Mouse (Mus musculus) liver, postnatal 0 days (tissue): ENCODE results near the gene Asf1a. TPM values are rescaled to one million over a fixed set of nuclear protein-coding genes. Genes with fewer than 3 reads are reported as not detected.
A peak's percentile ranks its signal among the peaks of the same experiment; 100 is the strongest.

ENCODE experiments used
- ATAC-seq: fragments of 200-750 bp; cut with Nextera tagmentation; 2 replicates; pipeline ENCODE4 v1.8.0; 2017; ENCODE audit warnings: mild to moderate bottlenecking, moderate library complexity
- DNase-seq: peaks from one replicate; pipeline ENCODE4 v3.0.0-alpha.2; 2016
- H3K27ac ChIP-seq: fragments of 300-500 bp; sonication (generic); 2 replicates; pipeline ENCODE4 v1.5.1; 2014; ENCODE audit warnings: antibody characterized with exemption, moderate library complexity, mild to moderate bottlenecking, low read depth
- H3K27me3 ChIP-seq: fragments of 300-500 bp; sonication (generic); 2 replicates; pipeline ENCODE4 v1.6.1; 2014; ENCODE audit warnings: low read length, control low read depth, mixed read lengths; ENCODE audit not compliant: insufficient read depth
- H3K36me3 ChIP-seq: fragments of 300-500 bp; sonication (generic); replicated peaks from 2 replicates; pipeline ENCODE4 v1.6.1; 2014; ENCODE audit warnings: mild to moderate bottlenecking, control low read depth, low read length, moderate library complexity, mixed read lengths; ENCODE audit not compliant: insufficient read depth
- H3K4me1 ChIP-seq: fragments of 300-500 bp; sonication (generic); 2 replicates; pipeline ENCODE4 v1.6.1; 2014; ENCODE audit warnings: antibody characterized with exemption, mild to moderate bottlenecking, control low read depth; ENCODE audit not compliant: insufficient read depth
- H3K4me2 ChIP-seq: fragments of 300-500 bp; sonication (generic); 2 replicates; pipeline ENCODE4 v1.6.1; 2014; ENCODE audit warnings: low read depth, mild to moderate bottlenecking, low read length, moderate library complexity, mixed read lengths
- H3K4me3 ChIP-seq: fragments of 300-500 bp; sonication (generic); 2 replicates; pipeline ENCODE4 v1.5.1; 2014; ENCODE audit warnings: low read depth, low read length
- H3K9ac ChIP-seq: fragments of 300-500 bp; sonication (generic); replicated peaks from 2 replicates; pipeline ENCODE4 v1.6.1; 2014; ENCODE audit warnings: mild to moderate bottlenecking, moderate library complexity
- H3K9me3 ChIP-seq: fragments of 300-500 bp; sonication (generic); 2 replicates; pipeline ENCODE4 v1.6.1; 2016; ENCODE audit warnings: mild to moderate bottlenecking, control low read depth, low read length, mixed read lengths
- CTCF ChIP-seq: sonication (generic); IDR thresholded peaks from 2 replicates; pipeline ENCODE4 v1.5.1; 2016; ENCODE audit warnings: antibody characterized with exemption, low read depth
- EP300 ChIP-seq: IDR thresholded peaks from 2 replicates; pipeline ENCODE4 v1.6.1; 2016; ENCODE audit warnings: antibody characterized with exemption, low read depth, mild to moderate bottlenecking
- WGBS: fragments of 180-500 bp; shearing (Covaris S2); extraction: QIAGEN DNeasy Blood & Tissue Kit; methylation state at CpG from one replicate; pipeline ENCODE4 v1.1.7; 2014; ENCODE audit not compliant: insufficient replicate concordance; 5-methylcytosine and 5-hydroxymethylcytosine counted together
- polyA plus RNA-seq: library from polyadenylated mRNA; unstranded; fragments of >200 nt; fragmentation: Nextera tagmentation; extraction: Ambion mirVana; gene quantifications from 2 replicates; pipeline ENCODE4 v1.2.1, GENCODE M21; 2015

Gene Asf1a
- polyA plus RNA-seq, 1 experiment from 2014 or later: 49.7 TPM

DNA sequence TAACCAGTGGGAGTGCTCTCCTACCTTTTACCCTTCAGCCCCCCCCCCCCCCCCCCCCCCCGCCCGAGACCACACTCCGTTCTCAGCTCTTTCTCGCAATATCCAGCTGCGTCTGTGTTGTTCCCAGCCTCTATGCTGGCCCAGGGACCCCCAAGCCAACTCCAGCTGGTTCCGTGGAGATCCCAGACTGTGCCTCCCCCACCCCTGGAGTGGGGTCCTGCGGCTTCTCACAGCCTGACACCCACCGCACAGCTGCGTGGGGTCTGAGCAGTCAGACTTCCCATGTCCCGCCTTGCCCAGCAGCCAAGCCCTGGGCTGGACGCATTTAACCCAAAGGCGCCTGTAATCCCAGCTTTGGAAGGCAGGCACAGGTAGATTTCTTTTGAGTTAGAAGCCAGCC is 15.5 kb upstream of the Asf1a start:
- 0 out of 2 replicates have a peak, but pooled peaks cover 3% of the 10 kb centered on the region for H3K4me1 ChIP-seq
- H3K9me3 ChIP-seq: no peaks in the 10 kb centered on the region
- peak overlapping the region; percentile 74 for H3K4me2 ChIP-seq
- H3K27me3 ChIP-seq: no peaks in the 10 kb centered on the region
- H3K36me3 ChIP-seq: no peaks in the 10 kb centered on the region
- DNase-seq: no peak
- no peak overlapping the region for H3K9ac ChIP-seq
- TF ChIP-seq EP300 (no peak), CTCF (no peak)
- no peak overlapping the region for H3K27ac ChIP-seq
- no peak for ATAC-seq
- peak overlapping the region; percentile 24; the same call in 1 of the 2 replicates for H3K4me3 ChIP-seq
- 45% methylated on average over 9 of the region's 12 CpGs for WGBS

DNA sequence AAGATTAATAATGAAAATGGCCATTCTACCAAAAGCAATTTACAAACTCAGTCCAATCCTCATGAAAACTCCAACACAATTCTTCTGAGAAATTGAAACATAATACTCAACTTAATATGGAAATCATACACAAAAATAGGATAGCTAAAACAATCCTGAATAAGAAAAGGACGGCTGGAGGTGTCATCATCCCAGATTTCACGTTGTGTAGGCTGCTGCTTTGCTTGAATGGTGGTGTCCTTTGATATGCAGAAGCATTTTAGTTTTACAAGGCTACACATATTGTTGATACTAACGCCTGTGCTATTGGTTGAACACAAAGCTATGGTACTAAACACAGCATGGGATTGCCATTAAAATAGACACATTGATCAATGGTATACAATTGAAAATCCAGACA is 10.8 kb upstream of the Asf1a start:
- H3K36me3 ChIP-seq: 0 out of 2 replicates have a peak, but pooled peaks cover 3% of the 10 kb centered on the region
- no peak for TF ChIP-seq CTCF
- TF ChIP-seq EP300: no peak
- no peak overlapping the region for H3K4me2 ChIP-seq
- no peak for ATAC-seq
- no peaks in the 10 kb centered on the region; the same call in 1 of the 2 replicates for H3K4me1 ChIP-seq
- WGBS: 84% methylated on average over 3 of the region's 3 CpGs
- H3K4me3 ChIP-seq: no peak overlapping the region
- no peaks in the 10 kb centered on the region for H3K9me3 ChIP-seq
- no peak for DNase-seq
- H3K9ac ChIP-seq: no peak overlapping the region
- H3K27me3 ChIP-seq: no peaks in the 10 kb centered on the region
- no peak overlapping the region for H3K27ac ChIP-seq

DNA sequence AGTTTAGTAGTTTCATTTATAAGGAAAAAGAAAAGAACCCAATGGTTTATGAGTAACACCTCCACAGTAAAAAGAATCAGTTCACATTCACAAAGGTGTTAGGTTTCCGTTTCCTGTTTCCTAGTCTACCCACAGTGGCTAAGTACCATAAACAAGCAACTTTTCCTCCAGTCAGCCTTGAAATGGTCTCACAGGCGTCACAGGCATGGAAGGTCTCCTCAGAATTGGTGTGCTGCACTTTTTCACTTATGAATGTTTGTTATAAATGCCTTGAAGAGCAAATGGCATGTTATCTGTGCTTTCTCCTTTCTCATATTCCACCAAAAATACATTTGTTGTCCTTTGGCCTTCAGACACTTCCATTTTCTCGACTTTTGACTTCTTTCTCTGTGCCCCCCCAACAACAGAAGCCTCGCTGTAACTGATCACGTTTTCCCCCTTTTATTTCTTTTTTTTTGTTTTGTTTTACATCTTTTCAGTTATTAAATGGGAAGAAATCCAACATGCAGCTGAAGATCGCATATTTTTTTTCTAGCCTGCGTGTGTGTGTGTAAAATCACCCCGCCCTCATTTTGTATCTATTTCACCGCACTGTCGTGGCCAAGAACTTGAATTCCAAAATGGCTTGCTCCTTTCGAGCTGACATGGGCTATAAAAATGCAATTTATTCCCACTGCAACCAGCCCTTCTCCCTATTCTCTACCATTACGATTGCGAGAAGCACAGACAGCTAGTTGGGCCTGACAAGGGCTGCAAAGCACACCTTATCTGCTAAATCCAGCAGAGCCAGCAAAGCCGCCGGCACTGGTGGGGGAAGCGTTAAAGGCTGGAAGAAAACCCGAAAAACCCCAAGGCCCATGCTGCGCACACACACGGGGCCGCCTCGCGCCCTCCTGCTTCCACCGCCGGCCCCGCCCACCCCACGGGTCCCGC is 547 bp upstream of the Asf1a start:
- TF ChIP-seq CTCF (no peak), EP300 (0 out of 2 replicates have a peak, but pooled peaks have one; percentile 26)
- Histone ChIP-seq H3K9me3 (no peaks in the 10 kb centered on the region), H3K4me3 (peak overlapping the region; percentile 78), H3K9ac (peak overlapping the region; percentile 56), H3K36me3 (no peaks in the 10 kb centered on the region; the same call in 1 of the 2 replicates), H3K27me3 (no peaks in the 10 kb centered on the region), H3K27ac (peak overlapping the region; percentile 75), H3K4me1 (peaks cover 19% of the 10 kb centered on the region), H3K4me2 (peak overlapping the region; percentile 86)
- ATAC-seq (no peak), DNase-seq (no peak)
- 5% methylated on average over 27 of the region's 27 CpGs for WGBS

DNA sequence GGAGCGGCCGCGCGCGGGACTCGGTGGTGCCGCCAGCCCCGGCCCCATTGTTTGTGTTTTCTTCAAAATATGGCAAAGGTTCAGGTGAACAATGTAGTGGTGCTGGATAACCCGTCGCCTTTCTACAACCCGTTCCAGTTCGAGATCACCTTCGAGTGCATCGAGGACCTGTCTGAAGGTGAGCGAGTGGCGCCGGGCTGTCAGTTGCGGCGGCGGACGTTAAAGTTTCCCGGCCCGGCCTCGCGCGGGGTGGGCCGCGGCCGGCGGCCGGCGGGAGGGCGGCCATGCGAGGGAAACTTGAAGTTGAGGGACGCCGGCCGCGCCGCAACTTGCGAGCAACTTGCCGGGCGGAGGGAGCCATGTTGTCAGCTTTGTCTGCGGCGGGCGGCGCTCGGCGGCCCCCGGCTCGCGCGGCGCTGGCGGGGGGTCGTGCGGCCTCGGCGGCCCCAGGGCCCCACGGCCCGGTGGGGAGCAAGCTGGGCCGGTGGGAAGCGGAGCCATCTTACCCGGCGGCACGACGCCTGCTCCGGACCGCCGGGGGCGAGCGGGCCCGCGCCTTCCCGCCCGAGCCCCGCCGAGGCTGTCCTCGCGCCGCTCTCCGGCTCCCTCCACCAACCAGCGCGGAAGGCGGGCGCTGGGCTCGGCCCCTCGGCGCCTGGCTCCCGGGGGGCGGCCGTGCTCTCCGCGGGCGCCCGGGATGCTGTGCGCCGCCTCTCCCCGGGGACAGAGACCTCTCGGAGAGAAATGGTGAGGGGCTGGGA is 744 bp downstream of the Asf1a start:
- DNase-seq (peak; percentile 67), ATAC-seq (peak; percentile 39)
- H3K9ac ChIP-seq: peak overlapping the region; percentile 92
- peaks cover 6% of the 10 kb centered on the region; the same call in 1 of the 2 replicates for H3K36me3 ChIP-seq
- peak overlapping the region; percentile 97 for H3K27ac ChIP-seq
- peak overlapping the region; percentile 78 for H3K4me3 ChIP-seq
- peak overlapping the region; percentile 86 for H3K4me2 ChIP-seq
- no peak for TF ChIP-seq CTCF
- no peak for TF ChIP-seq EP300
- 2% methylated on average over 97 of the region's 99 CpGs for WGBS
- H3K4me1 ChIP-seq: peaks cover 19% of the 10 kb centered on the region
- no peaks in the 10 kb centered on the region for H3K27me3 ChIP-seq
- no peaks in the 10 kb centered on the region for H3K9me3 ChIP-seq

DNA sequence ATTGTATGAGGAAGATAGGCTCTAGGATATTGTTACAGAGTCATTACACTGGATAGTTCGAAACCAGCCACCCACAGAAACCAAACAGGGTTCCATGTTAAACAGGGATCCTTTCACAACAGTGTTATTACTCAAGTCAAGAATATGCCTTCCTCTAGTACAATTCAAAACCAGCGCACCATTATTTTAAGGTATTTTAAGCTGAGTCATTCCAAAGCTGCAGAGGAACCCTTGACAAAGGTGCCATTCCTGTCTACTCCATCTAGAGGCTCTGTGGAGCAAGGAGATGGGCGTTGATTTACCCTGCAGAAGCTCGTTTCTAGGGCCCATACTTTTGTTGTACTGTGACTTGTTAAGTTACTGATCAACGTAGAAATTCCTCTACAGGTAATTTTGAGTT is 2.3 kb downstream of the Asf1a start:
- WGBS: 46% methylated on average over 5 of the region's 5 CpGs
- H3K4me1 ChIP-seq: peaks cover 19% of the 10 kb centered on the region
- peak overlapping the region; percentile 78 for H3K4me3 ChIP-seq
- H3K36me3 ChIP-seq: peaks cover 16% of the 10 kb centered on the region
- H3K9ac ChIP-seq: no peak overlapping the region
- no peak for TF ChIP-seq EP300
- peak; percentile 55 for TF ChIP-seq CTCF
- no peaks in the 10 kb centered on the region for H3K27me3 ChIP-seq
- no peaks in the 10 kb centered on the region for H3K9me3 ChIP-seq
- DNase-seq (no peak), ATAC-seq (no peak)
- H3K27ac ChIP-seq: no peak overlapping the region
- H3K4me2 ChIP-seq: peak overlapping the region; percentile 59

DNA sequence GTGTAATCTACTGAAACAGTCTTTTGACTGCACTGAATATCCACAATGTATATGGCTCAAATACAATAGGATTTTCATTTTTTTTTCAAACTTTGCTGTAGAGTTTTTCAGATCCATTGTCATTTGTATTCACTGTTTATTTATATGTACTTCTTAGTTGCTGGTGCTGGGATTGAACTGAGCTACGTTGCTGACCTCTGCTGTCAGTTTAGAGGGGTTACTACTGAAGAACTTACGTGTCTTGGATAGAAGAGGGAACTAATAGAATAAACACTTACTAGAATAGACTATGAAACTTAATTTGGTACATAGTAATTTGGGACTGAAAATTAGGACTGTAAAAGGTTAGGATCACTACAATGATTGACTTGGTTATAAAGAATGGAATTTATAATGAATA is 8.8 kb downstream of the Asf1a start:
- no peaks in the 10 kb centered on the region for H3K9me3 ChIP-seq
- TF ChIP-seq CTCF: no peak
- no peak for TF ChIP-seq EP300
- ATAC-seq (no peak), DNase-seq (no peak)
- no peak overlapping the region for H3K27ac ChIP-seq
- H3K27me3 ChIP-seq: no peaks in the 10 kb centered on the region
- peaks cover 65% of the 10 kb centered on the region for H3K36me3 ChIP-seq
- H3K4me3 ChIP-seq: no peak overlapping the region
- H3K9ac ChIP-seq: no peak overlapping the region
- H3K4me2 ChIP-seq: no peak overlapping the region
- H3K4me1 ChIP-seq: no peaks in the 10 kb centered on the region
- 75% methylated on average over 2 of the region's 2 CpGs for WGBS
